Mouse (Mus musculus): ENCODE measurements around the gene Gm13279. TPM values are rescaled to one million over a fixed set of nuclear protein-coding genes. Genes with fewer than 3 reads are reported as not detected.

Gene Gm13279
- polyA plus RNA-seq, 1 experiment from 2014 or later: not detected

Other genes with a start within 250 kb of the Gm13279 start
- gene Ifna15, start 239.2 kb upstream of the Gm13279 start, polyA plus RNA-seq (2015; fragmentation: Illumina TruSeq; extraction: RNeasy Lipid Tissue Mini Kit (QIAGEN cat#74804); ENCODE audit: insufficient read depth, low replicate concordance): not detected
- not detected for gene Ifna14, start 225.6 kb upstream of the Gm13279 start, polyA plus RNA-seq (2015; fragmentation: Illumina TruSeq; extraction: RNeasy Lipid Tissue Mini Kit (QIAGEN cat#74804); ENCODE audit: insufficient read depth, low replicate concordance)
- gene Ifna9, start 205.0 kb upstream of the Gm13279 start, polyA plus RNA-seq (2015; fragmentation: Illumina TruSeq; extraction: RNeasy Lipid Tissue Mini Kit (QIAGEN cat#74804); ENCODE audit: insufficient read depth, low replicate concordance): not detected
- not detected for gene Ifna12, start 194.0 kb upstream of the Gm13279 start, polyA plus RNA-seq (2015; fragmentation: Illumina TruSeq; extraction: RNeasy Lipid Tissue Mini Kit (QIAGEN cat#74804); ENCODE audit: insufficient read depth, low replicate concordance)
- not detected for gene C87499, start 163.0 kb upstream of the Gm13279 start, polyA plus RNA-seq (2015; fragmentation: Illumina TruSeq; extraction: RNeasy Lipid Tissue Mini Kit (QIAGEN cat#74804); ENCODE audit: insufficient read depth, low replicate concordance)
- gene Ifna13, start 152.9 kb upstream of the Gm13279 start, polyA plus RNA-seq (2015; fragmentation: Illumina TruSeq; extraction: RNeasy Lipid Tissue Mini Kit (QIAGEN cat#74804); ENCODE audit: insufficient read depth, low replicate concordance): not detected
- not detected for gene Ifna16, start 120.5 kb upstream of the Gm13279 start, polyA plus RNA-seq (2015; fragmentation: Illumina TruSeq; extraction: RNeasy Lipid Tissue Mini Kit (QIAGEN cat#74804); ENCODE audit: insufficient read depth, low replicate concordance)
- not detected for gene Ifna2, start 113.5 kb upstream of the Gm13279 start, polyA plus RNA-seq (2015; fragmentation: Illumina TruSeq; extraction: RNeasy Lipid Tissue Mini Kit (QIAGEN cat#74804); ENCODE audit: insufficient read depth, low replicate concordance)
- gene Ifnab, start 106.0 kb upstream of the Gm13279 start, polyA plus RNA-seq (2015; fragmentation: Illumina TruSeq; extraction: RNeasy Lipid Tissue Mini Kit (QIAGEN cat#74804); ENCODE audit: insufficient read depth, low replicate concordance): not detected
- not detected for gene Gm26566, start 75.6 kb upstream of the Gm13279 start, polyA plus RNA-seq (2015; fragmentation: Illumina TruSeq; extraction: RNeasy Lipid Tissue Mini Kit (QIAGEN cat#74804); ENCODE audit: insufficient read depth, low replicate concordance)
- gene Klhl9, start 74.9 kb upstream of the Gm13279 start, polyA plus RNA-seq (2015; fragmentation: Illumina TruSeq; extraction: RNeasy Lipid Tissue Mini Kit (QIAGEN cat#74804); ENCODE audit: insufficient read depth, low replicate concordance): 49.2 TPM
- gene Gm13271, start 42.5 kb upstream of the Gm13279 start, polyA plus RNA-seq (2015; fragmentation: Illumina TruSeq; extraction: RNeasy Lipid Tissue Mini Kit (QIAGEN cat#74804); ENCODE audit: insufficient read depth, low replicate concordance): not detected
- gene Gm13283, start 37.3 kb upstream of the Gm13279 start, polyA plus RNA-seq (2015; fragmentation: Illumina TruSeq; extraction: RNeasy Lipid Tissue Mini Kit (QIAGEN cat#74804); ENCODE audit: insufficient read depth, low replicate concordance): not detected
- gene Gm13290, start 23.6 kb upstream of the Gm13279 start, polyA plus RNA-seq (2015; fragmentation: Illumina TruSeq; extraction: RNeasy Lipid Tissue Mini Kit (QIAGEN cat#74804); ENCODE audit: insufficient read depth, low replicate concordance): not detected
- not detected for gene Gm13289, start 20.5 kb upstream of the Gm13279 start, polyA plus RNA-seq (2015; fragmentation: Illumina TruSeq; extraction: RNeasy Lipid Tissue Mini Kit (QIAGEN cat#74804); ENCODE audit: insufficient read depth, low replicate concordance)
- gene Gm13272, start 17.5 kb upstream of the Gm13279 start, polyA plus RNA-seq (2015; fragmentation: Illumina TruSeq; extraction: RNeasy Lipid Tissue Mini Kit (QIAGEN cat#74804); ENCODE audit: insufficient read depth, low replicate concordance): not detected
- not detected for gene Ifnz, start 15.3 kb upstream of the Gm13279 start, polyA plus RNA-seq (2015; fragmentation: Illumina TruSeq; extraction: RNeasy Lipid Tissue Mini Kit (QIAGEN cat#74804); ENCODE audit: insufficient read depth, low replicate concordance)
- not detected for gene Gm13276, start 11.7 kb upstream of the Gm13279 start, polyA plus RNA-seq (2015; fragmentation: Illumina TruSeq; extraction: RNeasy Lipid Tissue Mini Kit (QIAGEN cat#74804); ENCODE audit: insufficient read depth, low replicate concordance)
- not detected for gene Gm13277, start 8.8 kb upstream of the Gm13279 start, polyA plus RNA-seq (2015; fragmentation: Illumina TruSeq; extraction: RNeasy Lipid Tissue Mini Kit (QIAGEN cat#74804); ENCODE audit: insufficient read depth, low replicate concordance)
- not detected for gene Gm13278, start 5.8 kb upstream of the Gm13279 start, polyA plus RNA-seq (2015; fragmentation: Illumina TruSeq; extraction: RNeasy Lipid Tissue Mini Kit (QIAGEN cat#74804); ENCODE audit: insufficient read depth, low replicate concordance)
- not detected for gene Gm13275, start 2.9 kb upstream of the Gm13279 start, polyA plus RNA-seq (2015; fragmentation: Illumina TruSeq; extraction: RNeasy Lipid Tissue Mini Kit (QIAGEN cat#74804); ENCODE audit: insufficient read depth, low replicate concordance)
- gene Gm13285, start 2.3 kb downstream of the Gm13279 start, polyA plus RNA-seq (2015; fragmentation: Illumina TruSeq; extraction: RNeasy Lipid Tissue Mini Kit (QIAGEN cat#74804); ENCODE audit: insufficient read depth, low replicate concordance): not detected
- not detected for gene Gm13287, start 5.9 kb downstream of the Gm13279 start, polyA plus RNA-seq (2015; fragmentation: Illumina TruSeq; extraction: RNeasy Lipid Tissue Mini Kit (QIAGEN cat#74804); ENCODE audit: insufficient read depth, low replicate concordance)
- not detected for gene Gm13288, start 8.1 kb downstream of the Gm13279 start, polyA plus RNA-seq (2015; fragmentation: Illumina TruSeq; extraction: RNeasy Lipid Tissue Mini Kit (QIAGEN cat#74804); ENCODE audit: insufficient read depth, low replicate concordance)
- gene Ifna7, start 18.8 kb downstream of the Gm13279 start, polyA plus RNA-seq (2015; fragmentation: Illumina TruSeq; extraction: RNeasy Lipid Tissue Mini Kit (QIAGEN cat#74804); ENCODE audit: insufficient read depth, low replicate concordance): not detected
- not detected for gene Ifna11, start 22.6 kb downstream of the Gm13279 start, polyA plus RNA-seq (2015; fragmentation: Illumina TruSeq; extraction: RNeasy Lipid Tissue Mini Kit (QIAGEN cat#74804); ENCODE audit: insufficient read depth, low replicate concordance)
- gene Ifna6, start 30.0 kb downstream of the Gm13279 start, polyA plus RNA-seq (2015; fragmentation: Illumina TruSeq; extraction: RNeasy Lipid Tissue Mini Kit (QIAGEN cat#74804); ENCODE audit: insufficient read depth, low replicate concordance): not detected
- not detected for gene Ifna5, start 38.1 kb downstream of the Gm13279 start, polyA plus RNA-seq (2015; fragmentation: Illumina TruSeq; extraction: RNeasy Lipid Tissue Mini Kit (QIAGEN cat#74804); ENCODE audit: insufficient read depth, low replicate concordance)
- gene Ifna4, start 44.5 kb downstream of the Gm13279 start, polyA plus RNA-seq (2015; fragmentation: Illumina TruSeq; extraction: RNeasy Lipid Tissue Mini Kit (QIAGEN cat#74804); ENCODE audit: insufficient read depth, low replicate concordance): not detected
- not detected for gene Ifna1, start 52.7 kb downstream of the Gm13279 start, polyA plus RNA-seq (2015; fragmentation: Illumina TruSeq; extraction: RNeasy Lipid Tissue Mini Kit (QIAGEN cat#74804); ENCODE audit: insufficient read depth, low replicate concordance)
- not detected for gene Ifne, start 82.8 kb downstream of the Gm13279 start, polyA plus RNA-seq (2015; fragmentation: Illumina TruSeq; extraction: RNeasy Lipid Tissue Mini Kit (QIAGEN cat#74804); ENCODE audit: insufficient read depth, low replicate concordance)